Mouse (Mus musculus) heart, adult 10 weeks (tissue): ENCODE results near the gene She. TPM values are rescaled to one million over a fixed set of nuclear protein-coding genes. Genes with fewer than 3 reads are reported as not detected.

ENCODE experiments used
- polyA plus RNA-seq: library from polyadenylated mRNA; stranded (reverse); fragments of 350-450 nt; fragmentation: Illumina TruSeq; extraction: RNeasy Lipid Tissue Mini Kit (QIAGEN cat#74804); gene quantifications from one replicate; pipeline ENCODE4 v1.2.3, GENCODE M21; 2014; ENCODE audit warnings: low read depth, low replicate concordance

The She gene
- polyA plus RNA-seq, result 8.7 TPM

DNA sequence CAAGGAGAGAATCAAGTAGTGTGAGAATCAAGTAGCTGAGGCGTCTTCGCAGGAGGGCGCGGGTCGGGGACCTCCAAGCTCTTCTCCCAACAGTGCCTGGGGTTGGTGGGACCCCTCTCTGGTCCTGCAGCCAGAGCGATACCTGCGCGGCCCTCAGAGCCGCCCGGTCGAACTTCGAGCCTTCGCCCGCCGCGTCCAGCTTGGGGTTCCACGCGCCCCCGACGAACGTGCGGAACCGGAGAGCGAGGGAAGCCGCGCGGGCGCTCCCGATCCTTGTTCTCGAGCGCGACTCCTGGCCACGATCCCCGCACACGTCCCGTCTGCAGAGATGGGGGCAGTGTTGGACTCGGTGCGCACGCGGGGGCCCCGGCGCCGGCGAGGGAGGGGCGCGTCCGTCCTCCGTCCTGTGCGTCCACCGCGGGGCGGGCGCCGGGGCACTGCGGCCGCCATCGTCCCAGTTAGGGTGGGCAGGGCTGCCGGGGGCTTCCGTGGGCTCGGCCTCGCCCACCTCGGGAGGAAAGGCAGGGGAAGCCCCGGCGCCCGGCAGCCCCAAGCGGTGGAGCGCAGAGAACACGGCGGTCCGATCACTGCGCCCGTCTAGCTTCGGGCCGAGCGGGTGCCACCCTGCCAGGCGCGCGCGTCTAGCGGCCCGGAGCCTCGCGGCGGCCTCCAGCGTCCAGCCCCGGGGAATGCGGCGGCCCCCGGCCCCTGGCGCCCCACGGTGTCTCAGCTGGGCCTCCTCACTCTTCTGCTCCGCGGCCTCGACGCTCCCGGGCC, at the start of gene She:
TSS of gene She (plus strand) at position 556 of the 777 bp plus-strand sequence.

Other genes with a start within 250 kb of the She start
- gene Adar, start 116.3 kb upstream of the She start, polyA plus RNA-seq, result 12.4 TPM
- gene Chrnb2, start 66.7 kb upstream of the She start, polyA plus RNA-seq, result 0.21 TPM
- gene Ube2q1, start 57.8 kb upstream of the She start, polyA plus RNA-seq, result 38.6 TPM
- gene Il6ra, start 81.8 kb downstream of the She start, polyA plus RNA-seq, result 2.0 TPM
- 15.7 TPM for gene Atp8b2, start 132.1 kb downstream of the She start, polyA plus RNA-seq
- gene Hax1, start 167.4 kb downstream of the She start, polyA plus RNA-seq, result 41.9 TPM
- gene 4933434E20Rik, start 220.3 kb downstream of the She start, polyA plus RNA-seq, result 93.9 TPM
- 78.7 TPM for gene Ubap2l, start 221.3 kb downstream of the She start, polyA plus RNA-seq
- 62.9 TPM for gene Tpm3, start 241.3 kb downstream of the She start, polyA plus RNA-seq